In genomic region chr15:32042589-32042988, GRCm38 (mm10) we compare ENCODE assay signal across 17 mouse cellular contexts.
DNase-seq lines count a peak whose midpoint lies in the region; ATAC-seq lines count a peak whose summit lies in the region.
"Had no signal": no experiment of that assay in that cellular context is flagged by ENCODE, and none has a peak within 500 bp of the region (broad histone marks: within the 10 kb centered on the region; RNA-seq: fewer than 3 reads in every experiment).

No protein-coding gene starts in this region.

- no peaks in the 10 kb centered on the region for H3K27me3 ChIP-seq in intestine, embryonic 16.5 days (replicated peaks; ENCODE audit: control insufficient read depth, insufficient read depth, low read length)
- H3K27me3 ChIP-seq: liver, embryonic 13.5 days; neural tube, embryonic 15.5 days had no signal

- H3K4me2 ChIP-seq in intestine, embryonic 16.5 days (ENCODE audit: low read depth, low read length): no peak overlapping the region
- H3K4me2 ChIP-seq: liver, embryonic 13.5 days; neural tube, embryonic 15.5 days had no signal

- H3K4me1 ChIP-seq in intestine, embryonic 16.5 days (ENCODE audit: control insufficient read depth, insufficient read depth, low read length): peaks cover 3% of the 10 kb centered on the region
- H3K4me1 ChIP-seq: liver, embryonic 13.5 days; neural tube, embryonic 15.5 days had no signal

- H3K9ac ChIP-seq in intestine, embryonic 16.5 days (ENCODE audit: low read depth, low read length): no peak overlapping the region
- H3K9ac ChIP-seq: liver, embryonic 13.5 days; neural tube, embryonic 15.5 days had no signal

- peak; percentile 60 for ATAC-seq in intestine, embryonic 16.5 days
- no peak for ATAC-seq in megakaryocyte-erythroid progenitor cell, adult 5-6 weeks (replicated peaks; ENCODE audit: low FRiP score, low TSS enrichment, poor library complexity, severe bottlenecking)
- ATAC-seq: forebrain, embryonic 16.5 days; inflammation-experienced regulatory T-cells, adult 6 months; Patski had no signal

- 45% methylated on average over 1 of the region's 1 CpGs for WGBS in intestine, embryonic 16.5 days

- H3K36me3 ChIP-seq in intestine, embryonic 16.5 days (ENCODE audit: control insufficient read depth, insufficient read depth, low read length): no peaks in the 10 kb centered on the region
- H3K36me3 ChIP-seq: liver, embryonic 13.5 days; neural tube, embryonic 15.5 days had no signal

- H3K27ac ChIP-seq in intestine, embryonic 16.5 days (ENCODE audit: low read length): peak overlapping the region; percentile 77
- H3K27ac ChIP-seq: gastrocnemius, adult 2 months; liver, embryonic 13.5 days; neural tube, embryonic 15.5 days had no signal

- no peaks in the 10 kb centered on the region for H3K9me3 ChIP-seq in intestine, embryonic 16.5 days (ENCODE audit: control insufficient read depth, low read length)
- H3K9me3 ChIP-seq: liver, embryonic 13.5 days; neural tube, embryonic 15.5 days had no signal

- no peak overlapping the region for H3K4me3 ChIP-seq in intestine, embryonic 16.5 days (ENCODE audit: low read length)
- H3K4me3 ChIP-seq: gastrocnemius, adult 2 months; liver, embryonic 13.5 days; neural tube, embryonic 15.5 days had no signal

- peak; percentile 97 for DNase-seq in heart, adult 11 months
- DNase-seq in heart, postnatal 4 days: no peak
- peak; percentile 10 to 22 for DNase-seq in kidney, postnatal 4 days
- DNase-seq in kidney, adult 11 months: no peak
- peak; percentile 35 to 54 for DNase-seq in heart, adult 9 months (ENCODE audit: low spot score in 2 of 2)
- no peak for DNase-seq in embryo, embryonic 9.5 days (ENCODE audit: extremely low spot score)
- DNase-seq: cerebellum, adult 11-12 months; liver, embryonic 13.5 days; right cerebral cortex, adult 18-20 months; thymus, postnatal 4 days had no signal

Comparison
In these comparisons a context has a peak if more than half of its experiments do, and no peak if none do; other contexts are left out.
1. DNase-seq: peak in heart, adult 11 months (single experiment), kidney, postnatal 4 days (2 of 2) and heart, adult 9 months (2 of 2); none in heart, postnatal 4 days (single experiment), kidney, adult 11 months (single experiment) and embryo, embryonic 9.5 days (single experiment).